Mouse (Mus musculus) intestine, embryonic 15.5 days (tissue): ENCODE measurements around the gene Sugp2. TPM values are rescaled to one million over a fixed set of nuclear protein-coding genes. Genes with fewer than 3 reads are reported as not detected.
"Not testable (repeated sequence)": the region's sequence is repeated elsewhere in the genome, so short reads cannot be mapped to it uniquely, and the experiment has no call there.

ENCODE experiments used
- ATAC-seq: fragments of 200-750 bp; cut with Nextera tagmentation; 2 replicates; pipeline ENCODE4 v1.8.0; 2017; ENCODE audit warnings: moderate TSS enrichment, moderate library complexity
- H3K27ac ChIP-seq: fragments of 300-500 bp; sonication (generic); 2 replicates; pipeline ENCODE4 v1.5.1; 2015; ENCODE audit warnings: mild to moderate bottlenecking, inconsistent platforms
- H3K27me3 ChIP-seq: fragments of 300-500 bp; sonication (generic); replicated peaks from 2 replicates; pipeline ENCODE4 v1.6.1; 2015; ENCODE audit warnings: inconsistent platforms
- H3K36me3 ChIP-seq: fragments of 300-500 bp; sonication (generic); 2 replicates; pipeline ENCODE4 v1.6.1; 2015; ENCODE audit warnings: inconsistent platforms
- H3K4me1 ChIP-seq: fragments of 300-500 bp; sonication (generic); replicated peaks from 2 replicates; pipeline ENCODE4 v1.6.1; 2015; ENCODE audit warnings: inconsistent platforms
- H3K4me2 ChIP-seq: fragments of 300-500 bp; sonication (generic); replicated peaks from 2 replicates; pipeline ENCODE4 v1.6.1; 2015; ENCODE audit warnings: mild to moderate bottlenecking, inconsistent platforms
- H3K4me3 ChIP-seq: fragments of 300-500 bp; sonication (generic); replicated peaks from 2 replicates; pipeline ENCODE4 v1.5.1; 2015; ENCODE audit warnings: inconsistent platforms
- H3K9ac ChIP-seq: fragments of 300-500 bp; sonication (generic); 2 replicates; pipeline ENCODE4 v1.6.1; 2015; ENCODE audit warnings: inconsistent platforms
- H3K9me3 ChIP-seq: fragments of 300-500 bp; sonication (generic); 2 replicates; pipeline ENCODE4 v1.6.1; 2016; ENCODE audit warnings: inconsistent platforms
- WGBS: fragments of 180-500 bp; shearing (Covaris S2); methylation state at CpG from one replicate; pipeline ENCODE4 v1.1.7; 2015; 5-methylcytosine and 5-hydroxymethylcytosine counted together
- polyA plus RNA-seq: library from polyadenylated mRNA; unstranded; fragments of >200 nt; fragmentation: Nextera tagmentation; extraction: Ambion mirVana; gene quantifications from 2 replicates; pipeline ENCODE4 v1.2.1, GENCODE M21; 2015

Gene Sugp2
- polyA plus RNA-seq, 1 experiment from 2014 or later: 20.6 TPM

DNA sequence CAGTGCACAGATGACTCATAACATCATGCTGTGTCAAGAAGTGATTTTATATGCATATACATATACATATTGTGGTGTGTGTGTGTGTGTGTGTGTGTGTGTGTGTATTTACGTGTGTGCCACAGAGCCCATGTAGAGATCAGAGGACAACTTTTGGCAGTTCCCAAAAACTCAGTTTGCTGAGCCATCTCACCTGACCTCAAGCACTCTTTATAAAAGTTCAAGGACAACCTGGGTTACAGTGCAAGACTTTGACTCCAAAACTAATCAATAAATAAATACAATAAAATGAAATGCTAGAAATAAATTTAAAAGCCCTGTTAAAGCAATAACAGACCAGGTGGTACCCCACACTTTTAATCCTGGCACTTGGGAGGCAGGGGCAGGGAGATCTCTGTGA is 22.8 kb upstream of the Sugp2 start:
- 83% methylated on average over 1 of the region's 1 CpGs for WGBS
- H3K9me3 ChIP-seq: no peaks in the 10 kb centered on the region
- peaks cover 11% of the 10 kb centered on the region for H3K4me1 ChIP-seq
- H3K4me2 ChIP-seq: peak overlapping the region; percentile 99
- H3K36me3 ChIP-seq: no peaks in the 10 kb centered on the region
- 0 out of 2 replicates have a peak overlapping the region, but pooled peaks have one; percentile 29 for H3K27ac ChIP-seq
- no peak for ATAC-seq
- peak overlapping the region; percentile 59 for H3K9ac ChIP-seq
- peak overlapping the region; percentile 59 for H3K4me3 ChIP-seq
- H3K27me3 ChIP-seq: no peaks in the 10 kb centered on the region

DNA sequence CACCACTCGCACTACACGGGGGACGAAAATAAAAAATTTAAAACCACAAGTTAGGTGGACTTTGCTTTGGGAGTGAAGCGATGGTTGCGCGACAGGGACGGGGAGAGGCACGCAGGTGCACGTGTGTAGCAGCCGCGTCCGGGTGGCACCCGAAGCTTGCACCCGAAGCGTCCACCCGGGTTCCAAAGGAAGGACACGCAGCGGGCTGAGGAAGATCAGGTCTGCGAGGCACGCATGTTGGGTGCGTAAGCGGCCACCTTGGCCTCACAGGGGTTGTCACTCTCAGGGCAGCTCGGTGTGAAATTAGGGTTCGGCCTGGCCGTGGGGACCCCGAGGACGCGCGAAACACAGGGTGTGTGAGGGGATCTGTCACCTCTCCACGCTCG is 22.3 kb upstream of the Sugp2 start:
- 1% methylated on average over 31 of the region's 31 CpGs for WGBS
- H3K9ac ChIP-seq: peak overlapping the region; percentile 59
- ATAC-seq: peak; percentile 16
- H3K4me1 ChIP-seq: peaks cover 11% of the 10 kb centered on the region
- H3K9me3 ChIP-seq: no peaks in the 10 kb centered on the region
- H3K27me3 ChIP-seq: no peaks in the 10 kb centered on the region
- peak overlapping the region; percentile 29; the same call in 1 of the 2 replicates for H3K27ac ChIP-seq
- H3K4me3 ChIP-seq: peak overlapping the region; percentile 59
- no peaks in the 10 kb centered on the region for H3K36me3 ChIP-seq
- peak overlapping the region; percentile 99 for H3K4me2 ChIP-seq

DNA sequence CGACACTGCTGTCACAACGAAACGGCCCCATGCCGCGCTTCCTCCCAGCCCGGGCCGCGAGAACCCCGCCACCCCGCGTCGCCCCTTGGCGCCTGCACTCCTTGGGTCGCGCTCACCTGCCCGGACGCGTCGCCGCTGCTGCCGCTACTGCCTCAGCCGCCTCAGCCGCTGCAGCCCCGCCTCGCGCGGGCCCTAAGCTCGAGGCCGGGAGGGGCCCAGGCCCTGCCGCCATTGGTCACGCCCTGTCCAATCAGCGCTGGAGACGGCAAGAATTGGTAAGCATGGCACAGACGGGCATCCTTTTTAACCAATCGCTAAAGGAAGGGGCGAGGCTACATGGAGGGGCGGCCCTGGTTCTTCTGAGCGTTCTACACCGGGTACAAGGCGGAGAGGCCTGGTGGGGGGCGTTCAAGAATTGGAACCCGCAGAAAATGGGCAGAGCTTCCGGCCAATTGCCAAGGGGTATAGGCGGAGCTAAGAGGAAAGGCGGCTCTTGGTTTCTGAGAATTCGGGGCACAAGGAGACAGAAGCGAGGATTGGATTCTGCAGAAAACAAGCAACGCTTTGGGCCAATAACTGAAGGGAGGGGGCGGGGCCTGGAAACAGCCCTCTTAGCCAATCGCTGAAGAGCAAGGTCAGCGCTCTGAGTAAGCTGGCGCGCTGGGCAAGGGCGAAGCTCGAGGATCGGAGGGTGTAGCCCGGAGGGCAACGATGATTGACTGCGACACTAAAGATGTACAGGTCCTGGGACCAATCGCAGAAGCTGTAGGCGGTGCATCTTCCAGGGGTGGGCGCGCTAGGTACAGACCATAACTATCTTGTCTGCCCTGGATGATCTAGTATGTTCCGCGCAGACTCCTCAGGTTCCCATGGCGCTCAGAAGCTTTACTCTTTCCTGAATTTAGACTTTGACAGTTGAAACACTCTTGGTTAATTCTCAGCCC is 21.6 kb upstream of the Sugp2 start, which contains the start of gene Slc25a42:
TSS of gene Slc25a42 (minus strand) at position 194 of the 944 bp plus-strand sequence.
- Histone ChIP-seq H3K27me3 (no peaks in the 10 kb centered on the region), H3K27ac (peak within 1 kb of the TSS; percentile 29; the same call in 1 of the 2 replicates), H3K9ac (peak within 1 kb of the TSS; percentile 59), H3K4me3 (peak within 1 kb of the TSS; percentile 59), H3K4me2 (peak within 1 kb of the TSS; percentile 99), H3K9me3 (no peaks in the 10 kb centered on the region), H3K4me1 (peaks cover 11% of the 10 kb centered on the region), H3K36me3 (no peaks in the 10 kb centered on the region)
- ATAC-seq: peak; percentile 98
- under 1% methylated on average over 66 of the region's 66 CpGs for WGBS

DNA sequence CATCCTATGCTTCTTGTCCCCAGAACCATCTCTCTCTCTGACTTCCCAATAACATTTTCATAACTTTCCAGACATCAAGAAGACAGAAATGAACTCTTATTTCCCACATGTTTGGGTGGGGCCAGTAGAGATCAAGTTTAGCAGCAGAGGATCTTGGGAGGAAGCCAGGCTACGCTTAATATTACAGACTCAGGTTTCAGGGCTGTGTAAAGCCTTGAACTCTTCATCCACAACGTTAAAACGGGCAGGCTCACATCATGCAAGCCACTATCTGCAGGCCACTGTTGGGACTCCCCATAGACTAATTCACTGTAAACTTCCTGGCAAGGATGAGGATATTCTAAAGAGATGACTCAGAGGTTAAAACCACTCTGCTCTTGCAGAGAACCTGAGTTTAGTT is 19.6 kb upstream of the Sugp2 start:
- H3K27ac ChIP-seq: no peak overlapping the region
- ATAC-seq: no peak
- no peak overlapping the region for H3K4me3 ChIP-seq
- H3K4me2 ChIP-seq: no peak overlapping the region
- H3K9me3 ChIP-seq: no peaks in the 10 kb centered on the region
- H3K9ac ChIP-seq: no peak overlapping the region
- H3K4me1 ChIP-seq: peaks cover 11% of the 10 kb centered on the region
- no peaks in the 10 kb centered on the region for H3K27me3 ChIP-seq
- H3K36me3 ChIP-seq: no peaks in the 10 kb centered on the region
- 68% methylated on average over 3 of the region's 3 CpGs for WGBS

DNA sequence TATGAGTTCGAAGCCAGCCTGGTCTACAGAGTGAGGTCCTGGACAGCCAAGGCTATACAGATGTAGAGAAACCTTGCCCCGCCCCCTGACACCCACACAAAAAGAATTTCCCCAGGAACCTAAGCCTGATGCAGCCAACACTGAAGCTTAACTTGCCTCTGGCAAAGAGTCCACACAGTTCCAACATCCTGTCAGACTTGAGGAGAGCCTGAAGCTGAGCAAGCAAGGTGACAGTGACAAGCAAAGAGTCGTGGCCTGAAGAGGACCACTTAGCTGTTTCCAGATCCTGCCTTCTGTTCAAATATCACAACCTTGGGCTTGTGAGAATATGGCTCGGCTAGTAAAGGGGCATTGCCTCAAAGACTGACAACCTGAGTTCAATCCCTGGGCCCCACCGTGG is 18.9 kb upstream of the Sugp2 start:
- Histone ChIP-seq H3K27ac (no peak overlapping the region), H3K36me3 (no peaks in the 10 kb centered on the region), H3K4me3 (no peak overlapping the region), H3K27me3 (no peaks in the 10 kb centered on the region), H3K9me3 (no peaks in the 10 kb centered on the region), H3K4me2 (no peak overlapping the region), H3K4me1 (peaks cover 11% of the 10 kb centered on the region), H3K9ac (no peak overlapping the region)
- 75% methylated on average over 5 of the region's 5 CpGs for WGBS
- no peak for ATAC-seq

DNA sequence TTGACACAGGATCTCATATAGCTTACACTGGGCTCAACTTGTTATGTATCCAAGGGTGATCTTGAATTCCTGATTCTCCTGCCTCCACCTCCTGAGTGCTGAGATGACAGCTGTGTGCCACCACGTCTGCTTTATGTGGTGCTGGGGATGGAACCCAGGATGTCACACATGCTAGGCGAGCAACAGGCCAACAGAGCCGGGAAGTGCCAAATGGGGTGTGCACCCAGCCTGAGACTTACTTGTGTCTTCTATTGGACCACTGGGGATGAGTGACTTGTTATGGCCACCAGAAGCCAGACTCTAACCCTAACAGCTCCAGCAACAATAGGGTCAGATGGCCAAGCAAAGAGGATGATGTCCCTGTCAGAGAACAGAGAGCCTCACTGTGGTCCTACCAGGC is 17.9 kb upstream of the Sugp2 start:
- not testable (repeated sequence) for H3K4me3 ChIP-seq, H3K4me2 ChIP-seq, H3K27me3 ChIP-seq, ATAC-seq, H3K9me3 ChIP-seq, H3K9ac ChIP-seq, H3K27ac ChIP-seq, H3K36me3 ChIP-seq, H3K4me1 ChIP-seq
- WGBS: 74% methylated on average over 3 of the region's 3 CpGs

DNA sequence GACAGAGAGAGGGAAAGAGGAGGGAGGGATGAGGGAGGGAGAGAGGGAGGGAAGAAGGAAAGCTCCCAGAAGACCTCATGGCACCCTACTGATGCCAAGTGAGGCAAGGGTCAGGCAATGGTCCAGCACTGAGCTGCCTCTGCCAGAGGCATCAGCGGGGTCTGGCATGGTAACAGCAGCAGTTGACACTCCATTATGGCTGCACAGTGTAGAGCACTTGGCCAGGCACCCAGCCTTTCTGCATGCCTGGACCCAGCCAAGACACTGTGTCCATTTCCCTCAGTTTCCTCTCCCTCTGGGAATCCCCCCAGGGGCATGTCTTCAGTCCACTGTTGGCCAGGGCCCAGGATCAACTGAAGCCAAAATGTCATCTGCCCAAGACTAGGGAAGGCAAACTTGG is 17.5 kb upstream of the Sugp2 start:
- no peak overlapping the region for H3K4me2 ChIP-seq
- no peaks in the 10 kb centered on the region for H3K36me3 ChIP-seq
- no peaks in the 10 kb centered on the region for H3K27me3 ChIP-seq
- no peak for ATAC-seq
- no peak overlapping the region for H3K4me3 ChIP-seq
- H3K9me3 ChIP-seq: no peaks in the 10 kb centered on the region
- no peak overlapping the region for H3K27ac ChIP-seq
- H3K9ac ChIP-seq: no peak overlapping the region
- WGBS: 53% methylated on average over 1 of the region's 1 CpGs
- no peaks in the 10 kb centered on the region for H3K4me1 ChIP-seq

DNA sequence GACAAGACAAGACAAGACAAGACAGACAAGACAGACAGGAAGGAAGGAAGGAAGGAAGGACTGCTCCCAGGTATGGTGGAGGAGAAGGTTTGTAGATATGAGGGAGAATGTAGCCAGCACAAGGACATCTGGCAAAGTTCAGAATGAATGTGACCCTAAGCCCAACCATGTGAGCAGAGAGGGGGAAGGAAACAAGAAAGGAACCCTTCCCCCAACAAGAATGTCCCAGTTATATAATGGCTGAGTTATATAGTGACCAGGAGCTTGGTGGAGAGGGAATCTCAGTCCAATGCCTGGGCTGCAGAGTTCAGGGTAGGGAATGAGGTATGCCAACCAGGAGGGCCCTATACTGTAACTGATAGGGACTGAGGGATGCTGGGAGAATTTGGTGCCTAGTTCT is 16.6 kb upstream of the Sugp2 start:
- Histone ChIP-seq H3K4me1 (no peaks in the 10 kb centered on the region), H3K4me3 (no peak overlapping the region), H3K9ac (no peak overlapping the region), H3K9me3 (no peaks in the 10 kb centered on the region), H3K27ac (no peak overlapping the region), H3K4me2 (no peak overlapping the region), H3K36me3 (peaks cover 5% of the 10 kb centered on the region; the same call in 1 of the 2 replicates), H3K27me3 (no peaks in the 10 kb centered on the region)
- no peak for ATAC-seq

DNA sequence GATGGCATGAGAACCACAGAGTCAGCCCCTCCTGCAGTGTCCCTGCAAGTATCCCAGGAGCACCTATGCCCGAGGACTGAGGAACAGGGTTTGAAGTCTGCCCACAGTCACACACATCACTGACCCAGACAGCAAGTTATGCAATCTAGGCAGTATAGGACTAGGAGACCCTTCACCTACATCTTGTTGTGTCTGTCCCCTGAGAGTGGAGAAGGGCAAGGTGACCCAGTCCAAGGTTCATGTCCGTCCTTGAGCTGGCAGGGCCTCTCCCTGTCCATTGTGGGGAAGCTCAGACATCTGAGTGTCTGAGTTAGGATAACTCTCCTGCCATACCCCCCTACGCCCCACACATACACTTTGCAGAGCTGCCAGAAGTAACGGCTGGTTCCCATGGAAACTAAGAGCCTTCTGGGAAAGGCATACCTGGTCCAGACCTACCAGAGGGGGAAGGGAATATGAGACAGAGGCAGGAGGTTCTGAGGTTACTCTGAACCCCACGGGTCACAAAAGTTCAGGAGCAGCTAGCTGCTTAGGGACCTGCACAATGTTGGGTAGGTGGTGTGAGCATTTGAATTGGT is 14.8 kb upstream of the Sugp2 start:
- H3K27me3 ChIP-seq: no peaks in the 10 kb centered on the region
- H3K9ac ChIP-seq: no peak overlapping the region
- no peaks in the 10 kb centered on the region for H3K9me3 ChIP-seq
- no peak overlapping the region for H3K27ac ChIP-seq
- no peak overlapping the region for H3K4me3 ChIP-seq
- H3K4me2 ChIP-seq: no peak overlapping the region
- 0 out of 2 replicates have a peak, but pooled peaks have one; percentile 9 for ATAC-seq
- 44% methylated on average over 5 of the region's 5 CpGs for WGBS
- H3K4me1 ChIP-seq: no peaks in the 10 kb centered on the region
- H3K36me3 ChIP-seq: peaks cover 7% of the 10 kb centered on the region; the same call in 1 of the 2 replicates

DNA sequence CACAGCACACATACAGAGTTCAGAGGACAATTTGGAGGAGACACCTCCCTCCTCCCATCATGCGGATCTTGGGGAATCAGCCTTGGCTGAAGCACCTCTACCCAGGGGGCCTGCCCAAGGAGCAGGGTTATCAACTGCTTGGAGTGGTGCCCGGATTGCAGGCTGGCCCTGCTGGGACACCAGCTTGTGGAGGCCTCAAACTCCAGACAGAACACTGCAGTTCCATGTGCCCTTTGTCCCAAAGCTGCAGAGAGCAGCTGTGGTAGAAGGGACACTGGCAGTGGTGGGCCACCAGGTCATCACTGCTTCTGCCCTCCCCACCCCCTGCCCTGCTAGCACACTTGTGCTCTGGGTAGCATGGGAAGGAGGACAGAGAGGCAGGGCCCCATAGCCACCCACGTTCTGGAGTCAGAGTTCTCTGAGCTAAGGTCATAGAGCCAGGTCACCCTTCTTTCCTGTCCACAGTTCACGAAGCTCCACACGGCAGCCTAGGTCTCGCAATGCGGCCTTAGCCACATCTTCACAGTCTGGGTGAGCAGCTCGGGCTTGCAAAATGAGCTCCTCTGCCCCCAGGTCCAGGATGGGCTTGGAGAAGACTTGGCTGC is 13.7 kb upstream of the Sugp2 start:
- H3K4me2 ChIP-seq: no peak overlapping the region
- H3K9me3 ChIP-seq: no peaks in the 10 kb centered on the region
- H3K27ac ChIP-seq: no peak overlapping the region
- no peaks in the 10 kb centered on the region for H3K4me1 ChIP-seq
- no peak overlapping the region for H3K4me3 ChIP-seq
- no peaks in the 10 kb centered on the region for H3K27me3 ChIP-seq
- no peak overlapping the region for H3K9ac ChIP-seq
- H3K36me3 ChIP-seq: peaks cover 15% of the 10 kb centered on the region
- 0 out of 2 replicates have a peak, but pooled peaks have one; percentile 11 for ATAC-seq
- WGBS: 71% methylated on average over 8 of the region's 8 CpGs

DNA sequence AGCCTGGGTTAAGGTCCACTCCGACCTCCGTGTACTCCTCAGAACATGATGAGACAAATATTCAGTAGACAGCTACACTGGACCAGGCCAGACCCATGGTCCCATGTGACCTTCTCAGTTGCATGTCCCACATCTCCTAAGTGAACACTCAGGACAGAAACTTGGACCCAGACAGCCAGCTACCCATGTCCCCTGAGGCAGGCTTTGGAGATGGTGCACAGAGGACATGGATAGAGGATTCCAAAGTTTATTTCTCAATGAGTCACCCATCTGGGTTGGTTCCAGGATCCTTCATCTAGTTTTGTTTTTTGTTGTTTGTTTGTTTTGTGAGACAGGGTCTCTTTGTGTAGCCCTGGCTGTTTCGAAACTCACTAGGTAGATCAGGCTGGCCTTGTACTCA is 13.1 kb upstream of the Sugp2 start:
- Histone ChIP-seq H3K9ac (no peak overlapping the region), H3K27me3 (no peaks in the 10 kb centered on the region), H3K4me3 (no peak overlapping the region), H3K4me2 (no peak overlapping the region), H3K4me1 (no peaks in the 10 kb centered on the region), H3K27ac (no peak overlapping the region), H3K9me3 (no peaks in the 10 kb centered on the region), H3K36me3 (peaks cover 18% of the 10 kb centered on the region)
- 0 out of 2 replicates have a peak, but pooled peaks have one; percentile 23 for ATAC-seq
- 89% methylated on average over 3 of the region's 3 CpGs for WGBS

DNA sequence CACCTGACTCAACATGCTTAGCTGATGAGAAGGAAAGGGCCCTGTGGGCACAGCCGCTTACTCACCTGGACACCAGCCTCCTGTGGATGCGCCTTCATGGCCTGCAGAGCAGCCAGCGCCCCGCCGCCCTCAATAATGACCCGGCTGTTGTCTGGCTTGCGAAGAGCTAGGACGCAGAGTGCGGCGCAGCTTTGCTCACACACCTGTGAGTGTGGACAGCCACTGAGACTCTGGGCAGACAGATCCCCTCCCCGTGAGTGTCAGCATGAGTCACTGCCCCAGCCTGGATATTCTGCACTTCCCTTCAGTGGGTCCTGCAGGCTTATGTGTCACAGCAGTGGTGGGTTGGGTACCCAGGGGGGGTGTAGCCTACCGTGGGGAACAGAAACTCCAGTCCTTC is 12.0 kb upstream of the Sugp2 start:
- peaks cover 18% of the 10 kb centered on the region for H3K36me3 ChIP-seq
- H3K4me2 ChIP-seq: no peak overlapping the region
- ATAC-seq: no peak
- H3K4me1 ChIP-seq: no peaks in the 10 kb centered on the region
- no peak overlapping the region for H3K4me3 ChIP-seq
- H3K27ac ChIP-seq: no peak overlapping the region
- H3K9me3 ChIP-seq: no peaks in the 10 kb centered on the region
- no peak overlapping the region for H3K9ac ChIP-seq
- H3K27me3 ChIP-seq: no peaks in the 10 kb centered on the region
- WGBS: 90% methylated on average over 12 of the region's 12 CpGs
